Comparison of ENCODE assay signal across 31 mouse cellular contexts in the genomic region with DNA sequence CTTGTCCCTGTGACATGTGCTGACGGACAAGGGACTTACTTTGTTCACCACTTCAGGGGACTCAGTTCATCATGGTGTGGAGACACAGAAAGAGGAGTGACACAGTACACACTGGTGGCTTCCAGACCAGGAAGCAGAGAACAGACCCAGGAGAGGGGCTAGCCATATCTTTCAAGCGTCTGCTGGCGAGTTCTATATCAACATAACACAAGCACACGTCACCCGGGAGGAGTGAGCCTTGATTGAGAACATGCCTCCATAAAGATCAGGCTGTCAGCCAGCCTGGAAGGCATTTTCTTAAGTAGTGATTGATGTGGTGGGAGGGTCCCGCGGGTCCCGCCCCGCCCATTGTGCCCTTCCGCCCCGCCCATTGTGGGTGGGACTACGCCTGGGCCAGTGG. TPM values are rescaled to one million over a fixed set of nuclear protein-coding genes. Genes with fewer than 3 reads are reported as not detected.
A peak's percentile ranks its signal among the peaks of the same experiment; 100 is the strongest.
DNase-seq lines count a peak whose midpoint lies in the region; ATAC-seq and TF ChIP-seq lines count a peak whose summit lies in the region.
"Had no signal": no experiment of that assay in that cellular context is flagged by ENCODE, and none has a peak within 500 bp of the region (broad histone marks: within the 10 kb centered on the region; RNA-seq: fewer than 3 reads in every experiment).

No protein-coding gene starts in this region.

- 49% methylated on average over 12 of the region's 12 CpGs for WGBS in heart, embryonic 10.5 days
- 60% methylated on average over 12 of the region's 12 CpGs for WGBS in intestine, postnatal 0 days
- WGBS in intestine, embryonic 15.5 days: 62% methylated on average over 12 of the region's 12 CpGs
- 84% methylated on average over 12 of the region's 12 CpGs for WGBS in cerebellum, adult 2 months

- no peak overlapping the region for H3K9ac ChIP-seq in intestine, postnatal 0 days (ENCODE audit: low read depth, low read length)
- H3K9ac ChIP-seq in intestine, embryonic 15.5 days: no peak overlapping the region
- H3K9ac ChIP-seq: embryonic facial prominence, embryonic 12.5 days; forebrain, embryonic 15.5 days; heart, embryonic 13.5 days; hindbrain, embryonic 15.5 days; limb, embryonic 13.5 days; liver, embryonic 13.5 days; stomach, embryonic 15.5 days had no signal

- H3K4me1 ChIP-seq in heart, embryonic 10.5 days: 0 out of 2 replicates have a peak, but pooled peaks cover 9% of the 10 kb centered on the region
- H3K4me1 ChIP-seq in intestine, postnatal 0 days (replicated peaks; ENCODE audit: control insufficient read depth, insufficient read depth, low read length): no peaks in the 10 kb centered on the region
- no peaks in the 10 kb centered on the region for H3K4me1 ChIP-seq in intestine, embryonic 15.5 days (replicated peaks)
- H3K4me1 ChIP-seq in cerebellum, adult 2 months (ENCODE audit: control insufficient read depth, insufficient read depth, low read length): no peaks in the 10 kb centered on the region
- H3K4me1 ChIP-seq: embryonic facial prominence, embryonic 12.5 days; forebrain, embryonic 15.5 days; hindbrain, embryonic 15.5 days; limb, embryonic 13.5 days; liver, embryonic 13.5 days; megakaryocyte, embryonic 14.5 days; stomach, embryonic 15.5 days had no signal

- H3K36me3 ChIP-seq in heart, embryonic 10.5 days: no peaks in the 10 kb centered on the region
- H3K36me3 ChIP-seq in intestine, postnatal 0 days (ENCODE audit: control insufficient read depth, insufficient read depth): no peaks in the 10 kb centered on the region
- H3K36me3 ChIP-seq in intestine, embryonic 15.5 days: no peaks in the 10 kb centered on the region
- H3K36me3 ChIP-seq: embryonic facial prominence, embryonic 12.5 days; forebrain, embryonic 15.5 days; heart, embryonic 13.5 days; hindbrain, embryonic 15.5 days; limb, embryonic 13.5 days; liver, embryonic 13.5 days; stomach, embryonic 15.5 days had no signal

- H3K27me3 ChIP-seq in heart, embryonic 10.5 days (ENCODE audit: insufficient read depth, poor library complexity, severe bottlenecking): peaks cover 16% of the 10 kb centered on the region; the same call in 1 of the 2 replicates
- H3K27me3 ChIP-seq in intestine, postnatal 0 days (replicated peaks; ENCODE audit: control insufficient read depth, insufficient read depth, low read length): no peaks in the 10 kb centered on the region
- no peaks in the 10 kb centered on the region for H3K27me3 ChIP-seq in intestine, embryonic 15.5 days (replicated peaks)
- H3K27me3 ChIP-seq in cerebellum, adult 2 months (ENCODE audit: control insufficient read depth, insufficient read depth, low read length): no peaks in the 10 kb centered on the region
- H3K27me3 ChIP-seq: embryonic facial prominence, embryonic 12.5 days; forebrain, embryonic 15.5 days; hindbrain, embryonic 15.5 days; limb, embryonic 13.5 days; liver, embryonic 13.5 days; megakaryocyte, embryonic 14.5 days; Patski; stomach, embryonic 15.5 days had no signal

- TF ChIP-seq POLR2A in cerebellum, adult 2 months (IDR thresholded peaks at IDR 0.05; ENCODE audit: borderline replicate concordance, insufficient read depth, low read length): no peak

- no peak overlapping the region for H3K27ac ChIP-seq in heart, embryonic 10.5 days
- H3K27ac ChIP-seq in intestine, postnatal 0 days (ENCODE audit: low read depth, low read length): no peak overlapping the region
- no peak overlapping the region for H3K27ac ChIP-seq in intestine, embryonic 15.5 days
- H3K27ac ChIP-seq in cerebellum, adult 2 months (ENCODE audit: insufficient read depth, low read length): no peak overlapping the region
- H3K27ac ChIP-seq: embryonic facial prominence, embryonic 12.5 days; forebrain, embryonic 15.5 days; heart, embryonic 13.5 days; hindbrain, embryonic 15.5 days; kidney, postnatal 0 days; limb, embryonic 13.5 days; liver, embryonic 13.5 days; stomach, embryonic 15.5 days had no signal

- no peak for TF ChIP-seq CTCF in intestine, postnatal 0 days (IDR thresholded peaks at IDR 0.05; ENCODE audit: low read depth)
- no peak for TF ChIP-seq CTCF in cerebellum, adult 2 months (IDR thresholded peaks at IDR 0.05; ENCODE audit: borderline replicate concordance, insufficient read depth, low read depth, low read length)

- no peak overlapping the region for H3K4me2 ChIP-seq in intestine, postnatal 0 days (replicated peaks; ENCODE audit: low read depth)
- H3K4me2 ChIP-seq in intestine, embryonic 15.5 days (replicated peaks): no peak overlapping the region
- H3K4me2 ChIP-seq: embryonic facial prominence, embryonic 12.5 days; forebrain, embryonic 15.5 days; heart, embryonic 13.5 days; hindbrain, embryonic 15.5 days; limb, embryonic 13.5 days; liver, embryonic 13.5 days; stomach, embryonic 15.5 days had no signal

- H3K9me3 ChIP-seq in heart, embryonic 10.5 days: no peaks in the 10 kb centered on the region
- H3K9me3 ChIP-seq in intestine, postnatal 0 days (ENCODE audit: control insufficient read depth): no peaks in the 10 kb centered on the region
- no peaks in the 10 kb centered on the region for H3K9me3 ChIP-seq in intestine, embryonic 15.5 days
- H3K9me3 ChIP-seq: embryonic facial prominence, embryonic 12.5 days; forebrain, embryonic 15.5 days; hindbrain, embryonic 15.5 days; limb, embryonic 13.5 days; megakaryocyte, embryonic 14.5 days; stomach, embryonic 15.5 days had no signal

- peak; percentile 78 for DNase-seq in heart, embryonic 10.5 days (ENCODE audit: low spot score)
- no peak for DNase-seq in heart, adult 9 months (ENCODE audit: low spot score in 2 of 2)
- DNase-seq in 3134 (ENCODE audit: extremely low read depth, insufficient read length, low spot score): peak; percentile 20
- peak; percentile 30 for DNase-seq in embryo, embryonic 10 days (ENCODE audit: low spot score)
- no peak for DNase-seq in cerebellum, adult 2 months
- DNase-seq in adrenal gland, postnatal 4 days (ENCODE audit: low spot score in 2 of 2): no peak
- DNase-seq: adrenal gland, postnatal 14 days; cerebellum, adult 11 months; cerebellum, postnatal 14 days; gastrocnemius, postnatal 25 days; kidney, adult 11 months; liver, embryonic 13.5 days; midbrain, embryonic 14.5 days; right cerebral cortex, postnatal 25 days; thymus, postnatal 14 days had no signal

- ATAC-seq in intestine, postnatal 0 days: 0 out of 2 replicates have a peak, but pooled peaks have one; percentile 28
- no peak for ATAC-seq in intestine, embryonic 15.5 days
- ATAC-seq: forebrain, embryonic 15.5 days; lung, postnatal 0 days; Patski had no signal

- no peak overlapping the region for H3K4me3 ChIP-seq in heart, embryonic 10.5 days
- no peak overlapping the region for H3K4me3 ChIP-seq in intestine, postnatal 0 days (ENCODE audit: low read depth, low read length)
- H3K4me3 ChIP-seq in intestine, embryonic 15.5 days (replicated peaks): no peak overlapping the region
- H3K4me3 ChIP-seq in cerebellum, adult 2 months (replicated peaks; ENCODE audit: insufficient read depth, low read depth, low read length): no peak overlapping the region
- H3K4me3 ChIP-seq: embryonic facial prominence, embryonic 12.5 days; erythroblast, embryonic 14.5 days; forebrain, embryonic 15.5 days; heart, embryonic 13.5 days; hindbrain, embryonic 15.5 days; limb, embryonic 13.5 days; liver, embryonic 13.5 days; megakaryocyte, embryonic 14.5 days; stomach, embryonic 15.5 days had no signal

RNA-seq across cellular contexts. Expression of a gene that starts 16.1 kb away (rescaled TPM):
- not detected in 2 replicates for polyA plus RNA-seq in heart, embryonic 10.5 days (2016; fragmentation: Nextera tagmentation; extraction: Ambion mirVana)
- not detected in 2 replicates for polyA plus RNA-seq in intestine, postnatal 0 days (2015; fragmentation: Nextera tagmentation; extraction: Ambion mirVana)
- not detected in 2 replicates for polyA plus RNA-seq in intestine, embryonic 15.5 days (2015; fragmentation: Nextera tagmentation; extraction: Ambion mirVana)
- polyA plus RNA-seq in cerebellum, adult 2 months (2012; rRNA removed): not detected in 2 replicates
- not detected for total RNA-seq in adrenal gland, postnatal 4 days (2021)
- total RNA-seq: adrenal gland, postnatal 14 days; gastrocnemius, postnatal 25 days; layer of hippocampus, postnatal 14 days; neutrophil, adult 5-6 weeks had no signal
- polyA plus RNA-seq: embryonic facial prominence, embryonic 12.5 days; erythroblast, embryonic 14.5 days; forebrain, embryonic 15.5 days; heart, embryonic 13.5 days; hindbrain, embryonic 15.5 days; kidney, postnatal 0 days; limb, embryonic 13.5 days; liver, embryonic 13.5 days; lung, postnatal 0 days; midbrain, embryonic 14.5 days; Patski; spleen, adult 2 months; stomach, embryonic 15.5 days had no signal

RNA-seq across cellular contexts. Expression of a gene that starts 44.2 kb away (rescaled TPM):
- polyA plus RNA-seq in heart, embryonic 10.5 days (2016; fragmentation: Nextera tagmentation; extraction: Ambion mirVana): 0.06 and 0.07 TPM in 2 replicates
- polyA plus RNA-seq in intestine, postnatal 0 days (2015; fragmentation: Nextera tagmentation; extraction: Ambion mirVana): not detected in 2 replicates
- 0.03 and 0.04 TPM in 2 replicates for polyA plus RNA-seq in intestine, embryonic 15.5 days (2015; fragmentation: Nextera tagmentation; extraction: Ambion mirVana)
- 0.30 and 0.38 TPM in 2 replicates for polyA plus RNA-seq in cerebellum, adult 2 months (2012; rRNA removed)
- under 1 TPM in 1 of 2 experiments, not detected in 1; 0.56 TPM for total RNA-seq in adrenal gland, postnatal 4 days (2021)
- total RNA-seq: adrenal gland, postnatal 14 days; gastrocnemius, postnatal 25 days; layer of hippocampus, postnatal 14 days; neutrophil, adult 5-6 weeks had no signal
- polyA plus RNA-seq: embryonic facial prominence, embryonic 12.5 days; erythroblast, embryonic 14.5 days; forebrain, embryonic 15.5 days; hindbrain, embryonic 15.5 days; kidney, postnatal 0 days; limb, embryonic 13.5 days; liver, embryonic 13.5 days; midbrain, embryonic 14.5 days had no signal

Comparison
In these comparisons a context has a peak if more than half of its experiments do, and no peak if none do; other contexts are left out.
1. DNase-seq: peak in heart, embryonic 10.5 days (single experiment), 3134 (single experiment) and embryo, embryonic 10 days (single experiment); none in heart, adult 9 months (0 of 2), cerebellum, adult 2 months (0 of 2) and adrenal gland, postnatal 4 days (0 of 2).